Mouse (Mus musculus) midbrain, embryonic 10.5 days (tissue): ENCODE data around the gene Calcoco2. TPM values are rescaled to one million over a fixed set of nuclear protein-coding genes. Genes with fewer than 3 reads are reported as not detected.

ENCODE experiments used
- DNase-seq: peaks from one replicate; pipeline ENCODE4 v3.0.0-alpha.2; 2017; ENCODE audit warnings: low spot score
- H3K27ac ChIP-seq: fragments of 300-500 bp; sonication (generic); replicated peaks from 2 replicates; pipeline ENCODE4 v1.5.1; 2016; ENCODE audit warnings: mild to moderate bottlenecking
- H3K27me3 ChIP-seq: fragments of 300-500 bp; sonication (generic); 2 replicates; pipeline ENCODE4 v1.6.1; 2016; ENCODE audit warnings: low read depth, mild to moderate bottlenecking; ENCODE audit not compliant: poor library complexity, severe bottlenecking
- H3K36me3 ChIP-seq: fragments of 300-500 bp; sonication (generic); 2 replicates; pipeline ENCODE4 v1.6.1; 2016; ENCODE audit warnings: mild to moderate bottlenecking, moderate library complexity
- H3K4me1 ChIP-seq: fragments of 300-500 bp; sonication (generic); 2 replicates; pipeline ENCODE4 v1.6.1; 2016
- H3K4me3 ChIP-seq: fragments of 300-500 bp; sonication (generic); 2 replicates; pipeline ENCODE4 v1.5.1; 2016; ENCODE audit warnings: mild to moderate bottlenecking, moderate library complexity
- H3K9me3 ChIP-seq: fragments of 300-500 bp; sonication (generic); replicated peaks from 2 replicates; pipeline ENCODE4 v1.6.1; 2016; ENCODE audit warnings: mild to moderate bottlenecking
- WGBS: fragments of 180-500 bp; shearing (Covaris S2); methylation state at CpG from one replicate; pipeline ENCODE4 v1.1.7; 2016; 5-methylcytosine and 5-hydroxymethylcytosine counted together
- polyA plus RNA-seq: library from polyadenylated mRNA; unstranded; fragments of >200 nt; fragmentation: Nextera tagmentation; extraction: Ambion mirVana; gene quantifications from 2 replicates; pipeline ENCODE4 v1.2.1, GENCODE M21; 2016

Calcoco2 gene
- polyA plus RNA-seq, 1 experiment from 2014 or later = not detected

DNA sequence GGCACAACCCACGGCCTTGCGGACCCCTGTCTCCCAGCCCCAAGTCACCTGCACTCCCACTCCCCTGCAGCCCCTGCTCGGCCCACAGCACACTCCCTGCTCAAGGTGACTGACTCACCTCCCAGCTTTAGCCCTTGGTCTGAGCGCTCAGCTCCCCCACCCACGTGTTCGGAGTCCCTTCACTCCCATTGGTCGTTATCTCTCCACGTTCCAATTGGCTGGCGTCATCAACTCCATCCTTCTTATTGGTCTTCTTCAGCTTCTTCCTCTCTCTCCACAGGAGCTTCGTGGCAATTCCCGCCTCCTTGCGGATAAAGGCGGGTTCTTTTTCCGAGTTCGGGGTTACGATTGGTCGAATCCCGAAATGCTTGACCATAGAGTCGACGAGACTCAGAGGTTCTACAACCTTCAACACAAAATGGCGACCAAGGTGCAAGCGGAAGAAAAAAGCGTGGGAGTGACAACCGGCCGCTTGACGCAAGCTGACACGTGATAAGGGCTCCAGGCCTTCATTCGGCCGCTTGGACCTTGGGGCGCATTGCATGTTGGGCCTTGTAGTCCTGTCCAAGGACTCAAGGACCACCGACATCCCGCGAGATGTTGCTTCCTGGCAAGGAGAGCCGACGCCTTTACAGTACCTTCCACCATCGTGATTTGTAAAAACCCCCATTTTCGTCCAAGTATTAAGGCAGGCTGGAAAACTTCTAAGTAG is 36.1 kb downstream of the Calcoco2 start, which contains the start of gene Atp5g1:
Atp5g1 (minus strand) TSS at position 162 of the 712 bp plus-strand sequence.
- Histone ChIP-seq H3K4me1 (peaks cover 18% of the 10 kb centered on the region), H3K36me3 (peaks cover 26% of the 10 kb centered on the region), H3K27me3 (no peaks in the 10 kb centered on the region), H3K4me3 (peak within 1 kb of the TSS; percentile 89), H3K27ac (peak within 1 kb of the TSS; percentile 88), H3K9me3 (no peaks in the 10 kb centered on the region)
- 0% methylated on average over 37 of the region's 37 CpGs for WGBS
- peak; percentile 98 for DNase-seq

- no peaks in the 10 kb centered on the region for H3K9me3 ChIP-seq
- H3K27me3 ChIP-seq = no peaks in the 10 kb centered on the region
- peaks cover 31% of the 10 kb centered on the region for H3K36me3 ChIP-seq
- peaks cover 18% of the 10 kb centered on the region for H3K4me1 ChIP-seq
- peak overlapping the region; percentile 89 for H3K4me3 ChIP-seq
- WGBS = under 1% methylated on average over 15 of the region's 15 CpGs
- no peak for DNase-seq
- H3K27ac ChIP-seq = peak overlapping the region; percentile 88
These were observed 36.6 kb downstream of the Calcoco2 start for GRCm38 (mm10) chr11:96075177-96075508.

DNA sequence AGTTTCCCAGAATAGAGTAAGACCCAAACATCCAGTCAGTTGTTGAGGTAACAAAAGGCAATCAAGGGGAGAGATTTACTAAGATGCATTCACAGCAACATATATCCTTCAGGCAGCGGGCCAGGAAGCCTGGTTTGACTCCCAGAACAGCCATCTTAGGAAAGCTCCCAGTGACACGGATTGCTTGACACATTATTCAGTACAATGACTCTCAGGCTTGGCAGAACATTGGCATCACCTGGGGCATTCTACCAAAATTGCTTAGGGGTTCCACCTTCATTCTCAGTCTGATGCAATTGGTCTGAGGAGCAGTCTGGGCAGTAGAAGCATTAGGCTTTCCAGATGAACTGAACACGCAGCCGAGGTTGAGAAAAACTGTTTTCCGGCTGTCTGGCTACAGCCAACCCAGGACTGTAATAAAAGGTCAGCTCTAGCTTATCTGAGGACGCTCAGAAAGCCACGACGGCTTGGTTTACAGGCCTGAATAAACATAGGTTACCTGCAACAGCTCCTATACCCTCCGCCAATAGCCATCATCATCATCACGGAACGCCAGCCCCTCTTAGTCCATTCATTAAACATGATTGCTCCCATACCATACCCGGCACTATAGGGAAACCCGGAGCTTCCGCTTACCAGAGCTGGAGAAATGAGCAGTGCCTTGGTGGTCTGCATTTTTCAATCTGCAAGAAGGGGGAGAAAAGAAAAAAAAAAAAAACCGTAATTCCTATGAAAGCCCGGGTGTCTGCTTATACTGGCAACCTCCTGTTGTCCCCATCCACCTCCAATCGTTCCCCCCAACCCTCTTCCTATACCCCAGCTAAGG is 37.2 kb downstream of the Calcoco2 start:
- peaks cover 37% of the 10 kb centered on the region for H3K36me3 ChIP-seq
- no peak for DNase-seq
- no peaks in the 10 kb centered on the region for H3K27me3 ChIP-seq
- WGBS = 35% methylated on average over 17 of the region's 17 CpGs
- peak overlapping the region; percentile 88 for H3K27ac ChIP-seq
- peaks cover 18% of the 10 kb centered on the region for H3K4me1 ChIP-seq
- peak overlapping the region; percentile 89 for H3K4me3 ChIP-seq
- no peaks in the 10 kb centered on the region for H3K9me3 ChIP-seq

GRCm38 (mm10) chr11:96073295-96073993 is 38.3 kb downstream of the Calcoco2 start:
- Histone ChIP-seq H3K9me3 (no peaks in the 10 kb centered on the region), H3K36me3 (peaks cover 41% of the 10 kb centered on the region), H3K4me3 (peak overlapping the region; percentile 89), H3K27me3 (no peaks in the 10 kb centered on the region), H3K27ac (no peak overlapping the region), H3K4me1 (peaks cover 18% of the 10 kb centered on the region)
- 86% methylated on average over 9 of the region's 9 CpGs for WGBS
- DNase-seq = no peak

- Histone ChIP-seq H3K4me1 (peaks cover 19% of the 10 kb centered on the region), H3K9me3 (no peaks in the 10 kb centered on the region), H3K4me3 (no peak overlapping the region), H3K27me3 (no peaks in the 10 kb centered on the region), H3K36me3 (peaks cover 41% of the 10 kb centered on the region), H3K27ac (no peak overlapping the region)
- WGBS = 97% methylated on average over 1 of the region's 1 CpGs
- no peak for DNase-seq
These were observed 40.8 kb downstream of the Calcoco2 start for GRCm38 (mm10) chr11:96071013-96071412.

GRCm38 (mm10) chr11:96070353-96070752 is 41.4 kb downstream of the Calcoco2 start:
- WGBS = 94% methylated on average over 7 of the region's 7 CpGs
- no peak overlapping the region for H3K27ac ChIP-seq

DNA sequence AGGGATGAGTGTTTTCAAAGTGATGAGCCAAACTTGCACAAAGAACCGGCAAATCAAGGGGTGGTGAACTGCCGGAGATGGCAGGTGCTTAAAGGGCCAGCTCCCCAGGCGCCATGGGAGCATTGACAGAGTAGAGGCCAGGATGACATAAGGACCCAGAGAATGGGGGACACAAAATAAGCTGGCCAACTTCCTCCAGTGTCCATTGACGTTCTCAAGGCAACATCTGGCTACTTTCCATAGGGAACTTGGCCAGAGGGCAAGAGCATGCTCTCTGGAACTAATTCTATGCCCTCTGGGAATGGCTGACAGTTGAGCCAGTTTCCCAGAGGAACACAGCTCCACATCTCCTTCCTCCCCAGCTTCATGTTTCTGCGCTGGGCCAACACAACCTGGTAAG is 43.5 kb downstream of the Calcoco2 start:
- Histone ChIP-seq H3K4me1 (peaks cover 21% of the 10 kb centered on the region), H3K9me3 (no peaks in the 10 kb centered on the region), H3K36me3 (peaks cover 33% of the 10 kb centered on the region), H3K27ac (no peak overlapping the region), H3K27me3 (no peaks in the 10 kb centered on the region), H3K4me3 (no peak overlapping the region)
- 77% methylated on average over 5 of the region's 5 CpGs for WGBS
- DNase-seq = no peak

More at GRCm38 (mm10) chr11:96070353-96070752, 41.4 kb downstream of the Calcoco2 start:
- DNase-seq = no peak
- Histone ChIP-seq H3K36me3 (peaks cover 41% of the 10 kb centered on the region), H3K9me3 (no peaks in the 10 kb centered on the region), H3K4me1 (peaks cover 25% of the 10 kb centered on the region), H3K4me3 (no peak overlapping the region), H3K27me3 (no peaks in the 10 kb centered on the region)

DNA sequence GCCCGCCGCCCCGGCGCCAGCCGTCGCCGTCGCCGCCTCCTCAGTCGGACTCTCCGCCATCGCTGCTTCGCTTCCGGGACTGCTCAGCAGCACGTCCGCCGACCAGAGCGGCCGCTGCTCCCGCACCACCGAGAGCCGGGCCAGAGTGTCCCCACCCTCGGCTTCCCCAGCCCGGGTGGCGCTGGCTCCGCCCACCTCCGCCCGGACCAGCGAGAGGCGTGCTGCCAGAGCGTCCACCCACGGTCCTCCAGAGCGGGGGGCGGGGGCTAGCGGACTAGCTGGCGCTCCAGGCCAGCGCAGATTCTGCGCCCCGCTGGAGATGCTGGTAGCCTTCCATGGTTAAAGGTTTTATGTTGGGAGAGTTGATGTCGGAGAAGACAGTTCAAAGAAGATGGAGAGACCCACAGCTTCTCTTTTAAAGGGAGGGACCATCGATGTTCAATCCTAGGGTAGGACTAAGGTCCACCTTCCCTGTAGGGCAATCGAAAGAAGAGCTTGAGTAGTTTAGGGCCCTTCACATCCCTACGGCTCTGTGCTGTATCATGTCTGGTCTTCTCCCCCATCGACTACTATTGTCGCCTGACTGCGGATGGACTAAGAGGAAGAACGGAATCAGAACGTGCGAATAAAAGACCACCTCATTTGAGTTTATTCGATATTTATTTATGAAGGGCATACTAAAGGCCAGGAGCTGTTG is 46.4 kb downstream of the Calcoco2 start, which contains the start of gene Ube2z:
Ube2z (minus strand) TSS at position 174 of the 697 bp plus-strand sequence.
- WGBS = 5% methylated on average over 50 of the region's 50 CpGs
- Histone ChIP-seq H3K27ac (peak within 1 kb of the TSS; percentile 94), H3K9me3 (no peaks in the 10 kb centered on the region), H3K4me3 (peak within 1 kb of the TSS; percentile 97), H3K4me1 (peaks cover 31% of the 10 kb centered on the region), H3K36me3 (peaks cover 38% of the 10 kb centered on the region), H3K27me3 (no peaks in the 10 kb centered on the region)
- DNase-seq = peak; percentile 96

- under 1% methylated on average over 64 of the region's 64 CpGs for WGBS
- no peaks in the 10 kb centered on the region for H3K27me3 ChIP-seq
- peak overlapping the region; percentile 94 for H3K27ac ChIP-seq
- H3K4me3 ChIP-seq = peak overlapping the region; percentile 97
- peaks cover 31% of the 10 kb centered on the region for H3K4me1 ChIP-seq
- no peaks in the 10 kb centered on the region for H3K9me3 ChIP-seq
- DNase-seq = peak; percentile 58
- H3K36me3 ChIP-seq = peaks cover 38% of the 10 kb centered on the region
These were observed 47.1 kb downstream of the Calcoco2 start for GRCm38 (mm10) chr11:96064521-96065214.

GRCm38 (mm10) chr11:96058309-96058708 is 53.5 kb downstream of the Calcoco2 start:
- H3K4me1 ChIP-seq = peaks cover 10% of the 10 kb centered on the region

DNA sequence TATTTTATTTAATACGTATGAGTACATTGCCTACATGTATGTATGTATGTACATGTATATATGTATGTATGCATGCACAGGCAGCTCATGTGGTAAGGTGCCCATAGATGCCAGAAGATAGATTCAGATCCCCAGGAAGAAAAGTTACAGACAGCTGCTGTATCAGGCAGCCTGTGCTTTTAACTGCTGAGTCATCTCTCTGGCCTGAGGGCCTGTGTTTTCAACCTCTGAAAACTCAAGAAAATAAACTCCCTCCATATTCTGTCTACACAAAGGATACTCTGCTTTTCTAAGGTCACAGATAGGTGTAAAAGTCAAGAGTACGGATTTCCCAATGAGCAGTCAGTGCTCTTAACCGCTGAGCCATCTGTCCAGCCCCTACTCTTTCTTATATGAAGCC is 60.9 kb downstream of the Calcoco2 start:
- Histone ChIP-seq H3K36me3 (peaks cover 97% of the 10 kb centered on the region), H3K4me3 (no peak overlapping the region), H3K9me3 (no peaks in the 10 kb centered on the region), H3K27ac (no peak overlapping the region), H3K27me3 (no peaks in the 10 kb centered on the region), H3K4me1 (no peaks in the 10 kb centered on the region)
- 95% methylated on average over 3 of the region's 3 CpGs for whole genome bisulfite sequencing
- no peak for DNase-seq

More at GRCm38 (mm10) chr11:96058309-96058708, 53.5 kb downstream of the Calcoco2 start:
- 94% methylated on average over 4 of the region's 4 CpGs for WGBS
- Histone ChIP-seq H3K9me3 (no peaks in the 10 kb centered on the region), H3K27me3 (no peaks in the 10 kb centered on the region), H3K27ac (no peak overlapping the region), H3K36me3 (peaks cover 97% of the 10 kb centered on the region), H3K4me3 (no peak overlapping the region)
- no peak for DNase-seq
